Mouse (Mus musculus): ENCODE measurements around the gene Ppef1. TPM values are rescaled to one million over a fixed set of nuclear protein-coding genes. Genes with fewer than 3 reads are reported as not detected.
A peak's percentile ranks its signal among the peaks of the same experiment; 100 is the strongest.
"Not testable (repeated sequence)": the region's sequence is repeated elsewhere in the genome, so short reads cannot be mapped to it uniquely, and the experiment has no call there.

Gene Ppef1
- polyA plus RNA-seq (2015; fragmentation: Nextera tagmentation; extraction: Ambion mirVana) = 0.18 and 0.23 TPM in 2 replicates

DNA sequence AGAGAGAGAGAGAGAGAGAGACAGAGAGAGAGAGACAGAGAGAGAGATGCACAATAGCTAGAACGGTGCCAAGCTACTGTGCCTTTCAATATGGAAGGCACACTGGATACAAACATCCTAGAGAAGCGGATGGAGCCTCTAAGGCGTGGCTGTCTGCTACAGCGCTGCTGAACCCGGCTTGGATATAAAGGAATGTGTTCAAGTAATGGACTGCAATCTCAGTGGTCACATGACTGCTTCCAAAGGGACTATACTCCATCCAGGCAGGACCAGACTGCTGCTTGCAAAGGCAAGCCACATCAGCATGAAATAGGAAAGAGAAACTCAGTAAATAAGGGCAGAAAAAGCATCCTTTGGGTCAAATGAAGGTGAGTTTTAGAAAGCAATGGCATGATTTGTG is at the start of gene Ppef1:
Gene Ppef1, minus strand, starts transcription at position 116 of the 400 bp plus-strand sequence.
- H3K9me3 ChIP-seq = no peaks in the 10 kb centered on the region
- no peaks in the 10 kb centered on the region for H3K36me3 ChIP-seq
- WGBS = 78% methylated on average over 5 of the region's 5 CpGs
- H3K4me2 ChIP-seq (replicated peaks) = no peak within 1 kb of the TSS
- H3K27ac ChIP-seq (replicated peaks) = no peak within 1 kb of the TSS
- H3K4me1 ChIP-seq = no peaks in the 10 kb centered on the region
- no peak within 1 kb of the TSS for H3K4me3 ChIP-seq
- no peak within 1 kb of the TSS for H3K9ac ChIP-seq (replicated peaks)
- H3K27me3 ChIP-seq = no peaks in the 10 kb centered on the region
- ATAC-seq (replicated peaks) = no peak

DNA sequence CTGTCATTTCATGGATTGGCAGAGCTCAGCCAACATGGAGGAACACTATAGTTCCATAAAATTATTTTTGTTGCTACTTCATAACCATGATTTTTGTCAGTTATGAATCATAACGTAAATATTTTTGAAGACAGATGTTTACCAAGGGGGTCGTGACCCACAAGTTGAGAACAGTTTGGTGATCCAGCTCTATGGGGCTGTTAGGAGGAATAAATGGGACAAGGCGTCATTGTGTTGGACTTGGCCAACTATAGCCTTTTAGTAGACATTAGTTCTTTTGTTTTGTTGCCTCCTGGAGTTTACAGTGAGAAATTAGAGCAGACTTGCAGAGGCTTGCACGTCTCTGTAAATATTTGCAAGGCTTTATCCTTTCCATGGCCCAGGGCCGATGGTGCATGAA is 46.7 kb upstream of the Ppef1 start:
- Histone ChIP-seq H3K27ac (replicated peaks) (no peak overlapping the region), H3K4me1 (no peaks in the 10 kb centered on the region), H3K9ac (replicated peaks) (no peak overlapping the region), H3K36me3 (no peaks in the 10 kb centered on the region), H3K27me3 (no peaks in the 10 kb centered on the region), H3K4me2 (replicated peaks) (no peak overlapping the region), H3K9me3 (no peaks in the 10 kb centered on the region), H3K4me3 (no peak overlapping the region)
- WGBS = 73% methylated on average over 5 of the region's 5 CpGs
- no peak for ATAC-seq (replicated peaks)

DNA sequence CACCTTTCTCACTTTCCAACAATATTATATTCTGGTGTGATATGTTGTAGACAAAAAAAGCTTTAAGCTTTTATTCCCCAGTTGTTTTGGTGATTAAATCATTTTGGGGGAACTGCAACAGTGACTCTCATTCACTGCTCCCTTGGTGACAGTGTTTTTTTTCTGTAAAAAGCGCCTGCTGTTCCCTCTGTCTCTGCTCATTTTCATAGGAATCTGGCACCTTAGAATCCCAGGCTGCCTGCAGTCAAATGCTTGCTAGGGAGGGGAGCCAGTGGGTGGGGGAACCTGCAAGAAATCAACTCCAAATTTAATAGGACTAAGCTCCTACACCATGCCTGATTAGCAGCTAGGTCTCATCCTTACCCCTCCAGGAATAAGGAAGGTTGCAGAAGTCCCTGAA is 37.5 kb upstream of the Ppef1 start:
- H3K9me3 ChIP-seq = no peaks in the 10 kb centered on the region
- H3K27me3 ChIP-seq = no peaks in the 10 kb centered on the region
- H3K27ac ChIP-seq (replicated peaks) = peak overlapping the region; percentile 43; the same call in 1 of the 2 replicates
- H3K4me2 ChIP-seq (replicated peaks) = no peak overlapping the region
- no peaks in the 10 kb centered on the region for H3K36me3 ChIP-seq
- peak; percentile 73 for ATAC-seq (replicated peaks)
- 29% methylated on average over 1 of the region's 1 CpGs for WGBS
- no peak overlapping the region for H3K9ac ChIP-seq (replicated peaks)
- H3K4me1 ChIP-seq = no peaks in the 10 kb centered on the region
- H3K4me3 ChIP-seq = no peak overlapping the region

DNA sequence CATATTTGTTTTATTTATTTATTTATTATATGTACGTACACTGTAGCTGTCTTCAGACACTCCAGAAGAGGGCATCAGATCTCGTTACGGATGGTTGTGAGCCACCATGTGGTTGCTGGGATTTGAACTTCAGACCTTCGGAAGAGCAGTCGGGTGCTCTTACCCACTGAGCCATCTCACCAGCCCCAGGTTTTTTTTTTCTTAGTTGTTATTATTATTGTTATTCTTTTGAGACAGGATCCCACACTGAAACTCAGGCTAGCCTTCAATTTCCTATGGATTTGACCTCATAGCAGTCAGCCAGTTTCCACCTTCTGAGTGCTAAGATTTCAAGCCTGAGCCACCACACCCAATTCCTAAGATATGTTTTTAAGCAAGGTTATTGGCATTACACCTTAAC is 34.1 kb upstream of the Ppef1 start:
- not testable (repeated sequence) for H3K27ac ChIP-seq (replicated peaks)

DNA sequence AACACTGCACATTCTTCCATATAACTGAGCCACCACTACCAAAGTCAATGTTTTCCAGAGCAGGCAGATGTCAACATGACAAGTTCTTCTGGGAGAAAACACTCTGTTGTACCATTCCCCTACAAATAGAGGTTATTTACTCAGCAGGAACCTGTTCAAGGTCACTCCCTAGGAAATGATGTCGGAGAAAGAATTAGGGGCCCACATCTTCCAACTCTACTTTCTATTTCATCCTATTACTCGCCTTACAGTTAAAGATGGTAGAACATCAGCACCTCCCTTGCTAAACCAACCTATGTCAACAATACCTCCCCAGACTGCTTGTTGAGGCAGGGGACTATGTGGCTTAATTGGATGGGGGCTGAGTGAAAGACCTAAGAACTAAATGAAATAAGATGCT is 32.1 kb upstream of the Ppef1 start, which contains the start of gene Rs1:
Gene Rs1, plus strand, starts transcription at position 301 of the 400 bp plus-strand sequence.
- H3K36me3 ChIP-seq = no peaks in the 10 kb centered on the region
- peak within 1 kb of the TSS; percentile 25 for H3K4me2 ChIP-seq (replicated peaks)
- no peaks in the 10 kb centered on the region for H3K9me3 ChIP-seq
- 81% methylated on average over 2 of the region's 2 CpGs for WGBS
- H3K4me1 ChIP-seq = peaks cover 3% of the 10 kb centered on the region; the same call in 1 of the 2 replicates
- no peak within 1 kb of the TSS for H3K27ac ChIP-seq (replicated peaks)
- H3K4me3 ChIP-seq = peak within 1 kb of the TSS; percentile 46
- H3K9ac ChIP-seq (replicated peaks) = no peak within 1 kb of the TSS
- H3K27me3 ChIP-seq = no peaks in the 10 kb centered on the region
- ATAC-seq (replicated peaks) = no peak

More for the DNA sequence above, 34.1 kb upstream of the Ppef1 start:
- ATAC-seq (replicated peaks); H3K36me3 ChIP-seq; H3K4me2 ChIP-seq (replicated peaks); H3K27me3 ChIP-seq; H3K4me3 ChIP-seq; H3K9me3 ChIP-seq; H3K9ac ChIP-seq (replicated peaks); H3K4me1 ChIP-seq: not testable (repeated sequence)
- 86% methylated on average over 5 of the region's 5 CpGs for WGBS

DNA sequence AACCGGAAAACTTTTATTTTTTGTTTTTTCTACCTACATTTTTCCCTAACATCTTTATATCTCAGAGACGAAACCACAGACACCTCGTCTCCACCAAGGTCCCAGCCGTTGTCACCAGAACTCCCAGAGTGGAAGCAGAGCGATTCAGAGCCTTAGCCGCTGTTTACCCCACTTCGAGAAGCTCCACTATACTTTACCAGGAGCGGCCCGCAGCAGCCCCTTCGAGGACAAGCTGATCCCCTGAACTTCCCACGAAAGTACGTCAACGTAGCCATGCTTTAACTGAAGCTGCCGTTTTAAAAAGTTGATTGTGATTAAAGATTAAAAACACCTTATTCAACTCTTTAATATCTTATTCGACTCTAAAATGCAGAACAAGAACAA is 30.7 kb upstream of the Ppef1 start:
- 28% methylated on average over 15 of the region's 15 CpGs for WGBS
- Histone ChIP-seq H3K9ac (replicated peaks) (no peak overlapping the region), H3K4me3 (peak overlapping the region; percentile 46), H3K27me3 (no peaks in the 10 kb centered on the region), H3K4me2 (replicated peaks) (peak overlapping the region; percentile 25), H3K4me1 (peaks cover 3% of the 10 kb centered on the region; the same call in 1 of the 2 replicates), H3K36me3 (no peaks in the 10 kb centered on the region), H3K9me3 (no peaks in the 10 kb centered on the region), H3K27ac (replicated peaks) (no peak overlapping the region)
- peak; percentile 91 for ATAC-seq (replicated peaks)

DNA sequence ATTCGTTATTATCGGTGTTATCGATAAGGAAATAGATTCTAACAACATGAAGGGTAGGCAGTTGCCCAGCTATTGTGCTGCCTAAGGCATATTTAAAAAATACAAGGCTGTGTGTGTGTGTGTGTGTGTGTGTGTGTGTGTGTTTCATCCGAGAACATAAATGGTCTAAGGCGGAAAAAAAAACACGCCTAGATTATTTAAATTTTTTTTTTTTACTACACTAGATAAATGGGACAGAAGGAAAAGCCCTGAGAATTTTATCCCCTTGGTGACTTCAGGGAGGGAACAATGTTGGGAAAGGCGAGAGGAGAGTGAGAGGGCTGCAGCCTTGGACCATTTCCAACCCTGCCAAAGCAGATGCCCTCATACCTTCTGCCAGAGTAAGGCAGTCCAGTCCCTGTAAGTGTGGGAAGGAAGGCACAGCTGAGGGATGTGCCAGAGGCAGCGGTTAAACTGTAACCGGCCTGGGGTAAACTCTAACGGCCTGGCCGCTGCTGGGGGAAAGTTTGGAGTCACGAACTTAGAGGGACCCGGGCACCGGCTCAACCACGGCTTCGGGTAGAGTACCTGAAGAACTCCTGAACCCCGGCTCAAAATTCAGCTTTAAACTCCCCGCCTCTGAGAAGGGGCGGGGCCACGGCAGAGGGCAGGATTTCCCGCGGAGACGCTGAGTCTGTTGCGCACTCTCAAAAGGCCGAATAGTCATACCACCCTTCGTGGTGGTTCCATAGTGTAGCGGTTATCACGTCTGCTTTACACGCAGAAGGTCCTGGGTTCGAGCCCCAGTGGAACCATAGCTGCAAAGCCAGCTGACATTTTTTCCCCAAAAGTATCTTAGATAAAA is 30.0 kb upstream of the Ppef1 start:
- no peak overlapping the region for H3K27ac ChIP-seq (replicated peaks)
- peak overlapping the region; percentile 46 for H3K4me3 ChIP-seq
- H3K9me3 ChIP-seq = no peaks in the 10 kb centered on the region
- H3K4me2 ChIP-seq (replicated peaks) = peak overlapping the region; percentile 43
- H3K36me3 ChIP-seq = no peaks in the 10 kb centered on the region
- H3K4me1 ChIP-seq = peaks cover 3% of the 10 kb centered on the region; the same call in 1 of the 2 replicates
- no peak overlapping the region for H3K9ac ChIP-seq (replicated peaks)
- H3K27me3 ChIP-seq = no peaks in the 10 kb centered on the region
- 26% methylated on average over 30 of the region's 30 CpGs for WGBS
- peak; percentile 97 for ATAC-seq (replicated peaks)

DNA sequence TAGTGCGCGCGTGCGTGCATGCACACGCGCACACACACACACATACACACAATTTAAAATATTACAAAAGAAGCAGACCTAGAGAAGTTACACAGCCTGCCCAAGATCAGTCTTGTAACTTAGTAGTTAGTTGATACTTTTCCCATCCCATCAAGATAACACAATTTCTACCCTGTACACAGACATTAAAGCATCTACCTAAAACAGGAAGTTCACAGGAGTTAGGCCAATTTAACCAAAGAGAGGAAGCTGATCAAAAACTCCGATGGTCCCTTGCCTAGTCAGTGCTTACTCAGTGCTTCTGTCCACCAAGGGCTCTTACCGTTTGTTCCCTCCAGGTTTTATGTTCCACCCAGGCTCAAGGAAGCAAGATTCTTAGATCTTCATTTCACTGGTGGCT is 15.2 kb upstream of the Ppef1 start:
- H3K9ac ChIP-seq (replicated peaks) = no peak overlapping the region
- WGBS = 98% methylated on average over 8 of the region's 8 CpGs
- no peak overlapping the region for H3K4me3 ChIP-seq
- peaks cover 3% of the 10 kb centered on the region; the same call in 1 of the 2 replicates for H3K27me3 ChIP-seq
- no peaks in the 10 kb centered on the region for H3K9me3 ChIP-seq
- H3K4me1 ChIP-seq = no peaks in the 10 kb centered on the region
- H3K27ac ChIP-seq (replicated peaks) = no peak overlapping the region
- H3K36me3 ChIP-seq = no peaks in the 10 kb centered on the region
- ATAC-seq (replicated peaks) = no peak
- H3K4me2 ChIP-seq (replicated peaks) = no peak overlapping the region

DNA sequence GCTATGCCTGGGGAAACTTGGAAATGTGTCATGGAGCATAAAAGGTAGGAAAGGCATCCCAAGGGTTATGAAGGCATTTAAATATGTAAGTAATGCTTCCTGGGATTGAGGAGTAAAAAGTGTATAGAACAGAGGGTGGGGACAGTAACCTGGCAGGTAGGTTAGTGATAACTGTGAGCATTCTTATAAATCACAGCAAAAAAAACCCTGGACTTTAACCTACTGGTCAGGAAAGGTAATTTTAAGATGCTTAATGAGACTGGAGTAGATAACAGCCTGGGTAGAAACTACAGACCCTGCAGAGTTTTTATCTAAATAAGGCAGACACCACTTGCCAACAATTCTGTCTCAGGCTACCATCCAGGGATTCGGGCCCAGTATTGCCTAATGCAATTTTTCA is 13.1 kb upstream of the Ppef1 start:
- ATAC-seq (replicated peaks) = no peak
- H3K27me3 ChIP-seq = no peaks in the 10 kb centered on the region
- H3K4me3 ChIP-seq = no peak overlapping the region
- no peaks in the 10 kb centered on the region for H3K9me3 ChIP-seq
- H3K27ac ChIP-seq (replicated peaks) = no peak overlapping the region
- H3K9ac ChIP-seq (replicated peaks) = no peak overlapping the region
- no peaks in the 10 kb centered on the region for H3K36me3 ChIP-seq
- 74% methylated on average over 1 of the region's 1 CpGs for WGBS
- no peak overlapping the region for H3K4me2 ChIP-seq (replicated peaks)
- no peaks in the 10 kb centered on the region for H3K4me1 ChIP-seq

DNA sequence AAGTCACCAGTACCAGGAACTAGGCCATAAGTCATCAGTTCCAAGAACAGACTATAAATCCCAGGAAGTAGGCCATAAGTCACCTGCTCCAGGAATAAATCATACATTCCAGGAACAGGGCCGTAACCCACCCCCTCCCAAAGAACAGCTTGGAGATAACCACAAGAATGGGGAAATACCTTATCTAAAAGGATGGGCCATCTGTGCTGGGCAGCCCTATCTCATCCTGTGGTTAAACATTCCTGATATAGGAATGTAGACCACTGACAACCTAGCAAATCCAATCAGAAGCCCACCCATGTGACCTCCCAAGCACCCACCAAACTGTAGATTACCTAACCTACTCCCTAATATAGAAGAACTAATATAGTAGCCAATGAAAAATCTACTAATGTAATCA is 9.8 kb upstream of the Ppef1 start:
- Histone ChIP-seq H3K9ac (replicated peaks) (no peak overlapping the region), H3K27ac (replicated peaks) (no peak overlapping the region), H3K36me3 (no peaks in the 10 kb centered on the region), H3K4me2 (replicated peaks) (no peak overlapping the region), H3K27me3 (no peaks in the 10 kb centered on the region), H3K9me3 (no peaks in the 10 kb centered on the region), H3K4me3 (no peak overlapping the region), H3K4me1 (no peaks in the 10 kb centered on the region)
- no peak for ATAC-seq (replicated peaks)
- 82% methylated on average over 1 of the region's 1 CpGs for WGBS

DNA sequence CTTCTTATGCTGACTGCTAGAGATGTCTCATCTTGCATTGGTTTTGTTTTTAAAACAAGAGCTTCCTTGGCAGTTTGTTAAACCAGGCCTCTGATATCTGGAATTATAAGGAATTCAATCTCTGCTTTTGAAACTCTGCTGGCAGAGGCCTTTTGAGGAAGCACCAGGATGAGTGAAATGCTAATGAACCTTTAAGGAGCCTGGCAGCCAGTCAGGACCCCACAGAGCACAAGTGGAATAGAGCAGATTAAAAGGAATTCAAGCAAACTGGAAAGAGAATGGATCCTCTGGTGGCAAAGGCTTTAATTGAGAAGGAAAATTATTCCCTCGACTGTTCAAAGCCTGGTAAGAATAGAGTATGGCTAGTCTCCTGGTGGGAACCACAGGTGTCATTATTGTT is 36.4 kb downstream of the Ppef1 start:
- Histone ChIP-seq H3K27ac (replicated peaks) (no peak overlapping the region), H3K4me3 (no peak overlapping the region), H3K9me3 (no peaks in the 10 kb centered on the region), H3K9ac (replicated peaks) (no peak overlapping the region), H3K27me3 (no peaks in the 10 kb centered on the region; the same call in 1 of the 2 replicates), H3K4me1 (no peaks in the 10 kb centered on the region), H3K4me2 (replicated peaks) (no peak overlapping the region), H3K36me3 (no peaks in the 10 kb centered on the region)
- 20% methylated on average over 1 of the region's 1 CpGs for WGBS
- no peak for ATAC-seq (replicated peaks)

DNA sequence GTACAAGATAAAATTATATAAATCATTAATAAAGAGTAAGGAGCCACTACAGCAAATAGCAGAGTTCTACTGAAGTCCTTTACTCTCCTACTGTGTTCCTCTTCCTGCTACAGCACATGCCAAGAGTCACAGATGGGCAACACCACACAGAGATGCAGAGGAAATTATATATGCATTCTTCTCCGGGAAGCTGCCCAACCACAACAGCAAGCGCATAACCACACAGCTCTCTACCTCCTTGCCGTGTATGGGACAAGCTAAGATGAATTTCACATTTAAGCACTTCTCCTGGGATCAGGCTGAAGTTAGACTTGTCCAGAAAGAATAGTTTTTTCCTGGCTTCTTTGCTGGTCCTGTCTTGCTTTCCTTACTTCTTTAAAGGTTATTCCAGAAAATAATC is 44.0 kb downstream of the Ppef1 start:
- no peak overlapping the region for H3K9ac ChIP-seq (replicated peaks)
- no peaks in the 10 kb centered on the region for H3K36me3 ChIP-seq
- H3K9me3 ChIP-seq = no peaks in the 10 kb centered on the region
- ATAC-seq (replicated peaks) = no peak
- no peak overlapping the region for H3K4me3 ChIP-seq
- 79% methylated on average over 3 of the region's 3 CpGs for WGBS
- no peaks in the 10 kb centered on the region for H3K4me1 ChIP-seq
- H3K27me3 ChIP-seq = no peaks in the 10 kb centered on the region; the same call in 1 of the 2 replicates
- no peak overlapping the region for H3K27ac ChIP-seq (replicated peaks)
- no peak overlapping the region for H3K4me2 ChIP-seq (replicated peaks)

Measured in forebrain, embryonic 15.5 days (tissue).